Mouse (Mus musculus) central nervous system, embryonic 11.5 days (tissue): ENCODE results near the gene Nlrp4b. TPM values are rescaled to one million over a fixed set of nuclear protein-coding genes. Genes with fewer than 3 reads are reported as not detected.

Source experiments
- polyA plus RNA-seq: library from polyadenylated mRNA; depleted of rRNA; stranded (reverse); fragments of >200 nt; gene quantifications from 2 replicates; pipeline ENCODE4 v1.2.3, GENCODE M21; 2012; rRNA removed

Gene Nlrp4b
- polyA plus RNA-seq: not detected in 2 replicates

DNA sequence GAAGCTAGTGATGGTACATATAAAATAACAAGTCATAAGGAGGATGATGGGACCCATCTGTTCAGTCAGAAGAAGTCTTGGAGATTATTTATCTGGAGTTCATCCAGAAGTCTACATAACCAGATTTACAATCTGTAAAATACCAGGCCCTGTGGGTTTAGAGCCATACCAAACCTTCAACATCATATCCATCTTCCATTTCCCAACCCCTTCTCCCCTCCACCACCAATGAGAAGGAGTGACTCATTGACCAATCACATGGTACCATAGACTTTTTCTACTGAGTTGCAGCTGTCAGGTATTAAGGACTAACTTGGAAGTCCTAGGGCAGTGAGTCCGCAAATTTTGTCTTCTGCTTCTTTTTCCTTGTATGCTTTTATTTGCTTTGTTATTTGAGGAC lies at the start of gene Nlrp4b:
TSS of gene Nlrp4b (plus strand) at position 301 of the 400 bp plus-strand sequence.

GRCm38 (mm10) chr7:10754264-10754663 lies 66.7 kb downstream of the Nlrp4b start, which contains the start of gene Vmn1r71:
Vmn1r71 (minus strand) TSS chr7:10754364.

Other genes with a start within 250 kb of the Nlrp4b start
- gene Vmn1r67, start 244.5 kb upstream of the Nlrp4b start, polyA plus RNA-seq: not detected in 2 replicates
- 17.8 and 27.5 TPM in 2 replicates for gene Zik1, start 192.4 kb upstream of the Nlrp4b start, polyA plus RNA-seq
- not detected in 2 replicates for gene Vmn1r68, start 129.3 kb upstream of the Nlrp4b start, polyA plus RNA-seq
- gene Vmn1r69, start 74.1 kb upstream of the Nlrp4b start, polyA plus RNA-seq: not detected in 2 replicates
- gene Vmn1r70, start 56.3 kb upstream of the Nlrp4b start, polyA plus RNA-seq: not detected in 2 replicates
- not detected in 2 replicates for gene Vmn1r71, start 66.6 kb downstream of the Nlrp4b start, polyA plus RNA-seq
- not detected in 2 replicates for gene Zscan4b, start 217.3 kb downstream of the Nlrp4b start, polyA plus RNA-seq